Mouse (Mus musculus) hindbrain, embryonic 12.5 days (tissue): ENCODE measurements at regions not wholly inside any gene's neighbourhood (a gene's known extent, or its start where the extent isn't known, plus 50 kb on each side); places are given as distances from the start of the nearest gene placed in this dataset.

ENCODE experiments used
- ATAC-seq: fragments of 200-750 bp; cut with Nextera tagmentation; 2 replicates; pipeline ENCODE4 v1.8.0; 2017; ENCODE audit warnings: moderate TSS enrichment; ENCODE audit not compliant: low FRiP score
- H3K27ac ChIP-seq: fragments of 300-500 bp; sonication (generic); 2 replicates; pipeline ENCODE4 v1.5.1; 2016; ENCODE audit warnings: mild to moderate bottlenecking
- H3K27me3 ChIP-seq: fragments of 300-500 bp; sonication (generic); 2 replicates; pipeline ENCODE4 v1.6.1; 2016; ENCODE audit warnings: mild to moderate bottlenecking
- H3K36me3 ChIP-seq: fragments of 300-500 bp; sonication (generic); 2 replicates; pipeline ENCODE4 v1.6.1; 2016; ENCODE audit warnings: mild to moderate bottlenecking
- H3K4me1 ChIP-seq: fragments of 300-500 bp; sonication (generic); 2 replicates; pipeline ENCODE4 v1.6.1; 2016
- H3K4me2 ChIP-seq: fragments of 300-500 bp; sonication (generic); replicated peaks from 2 replicates; pipeline ENCODE4 v1.6.1; 2016; ENCODE audit warnings: mild to moderate bottlenecking
- H3K4me3 ChIP-seq: fragments of 300-500 bp; sonication (generic); 2 replicates; pipeline ENCODE4 v1.5.1; 2016; ENCODE audit warnings: mild to moderate bottlenecking
- H3K9ac ChIP-seq: fragments of 300-500 bp; sonication (generic); 2 replicates; pipeline ENCODE4 v1.6.1; 2016; ENCODE audit warnings: mild to moderate bottlenecking, moderate library complexity
- H3K9me3 ChIP-seq: fragments of 300-500 bp; sonication (generic); replicated peaks from 2 replicates; pipeline ENCODE4 v1.6.1; 2016; ENCODE audit warnings: mild to moderate bottlenecking
- WGBS: fragments of 180-500 bp; shearing (Covaris S2); methylation state at CpG from one replicate; pipeline ENCODE4 v1.1.7; 2016; 5-methylcytosine and 5-hydroxymethylcytosine counted together

DNA sequence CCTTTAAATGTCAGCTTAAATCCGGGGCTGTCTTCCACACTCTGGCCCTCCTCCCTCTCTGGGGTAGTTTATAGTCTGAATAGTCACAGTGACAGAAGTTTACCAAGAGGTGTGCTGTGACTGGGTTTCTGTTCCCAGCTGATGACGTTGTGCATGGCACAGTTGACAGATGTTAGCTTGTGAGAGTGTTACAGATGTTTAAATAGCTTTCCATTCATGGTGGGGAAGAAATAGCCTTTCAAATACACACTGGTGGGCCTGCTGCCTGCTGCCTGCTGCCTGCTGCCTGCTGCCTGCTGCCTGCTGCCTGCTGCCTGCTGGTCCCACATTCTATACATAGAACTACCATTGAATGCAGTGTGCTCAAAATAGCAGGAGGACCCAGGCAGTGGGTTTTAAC is 324.8 kb upstream of the Sash1 start:
- no peaks in the 10 kb centered on the region for H3K27me3 ChIP-seq
- no peak overlapping the region for H3K4me2 ChIP-seq
- H3K4me3 ChIP-seq, result no peak overlapping the region
- H3K9ac ChIP-seq, result no peak overlapping the region
- H3K27ac ChIP-seq, result no peak overlapping the region
- no peaks in the 10 kb centered on the region for H3K36me3 ChIP-seq
- H3K4me1 ChIP-seq, result no peaks in the 10 kb centered on the region
- 0 out of 2 replicates have a peak, but pooled peaks cover 3% of the 10 kb centered on the region for H3K9me3 ChIP-seq
- 20% methylated on average over 2 of the region's 2 CpGs for WGBS
- no peak for ATAC-seq

GRCm38 (mm10) chr10:9204096-9204495 is 318.2 kb upstream of the Sash1 start:
- no peak for ATAC-seq
- no peak overlapping the region for H3K27ac ChIP-seq
- H3K4me3 ChIP-seq, result no peak overlapping the region
- no peak overlapping the region for H3K4me2 ChIP-seq
- H3K9me3 ChIP-seq, result 0 out of 2 replicates have a peak, but pooled peaks cover 3% of the 10 kb centered on the region
- no peaks in the 10 kb centered on the region for H3K4me1 ChIP-seq
- 87% methylated on average over 8 of the region's 8 CpGs for WGBS
- H3K9ac ChIP-seq, result no peak overlapping the region
- H3K27me3 ChIP-seq, result no peaks in the 10 kb centered on the region
- no peaks in the 10 kb centered on the region for H3K36me3 ChIP-seq

- H3K27me3 ChIP-seq, result no peaks in the 10 kb centered on the region
- WGBS, result 88% methylated on average over 6 of the region's 6 CpGs
- no peaks in the 10 kb centered on the region for H3K36me3 ChIP-seq
- H3K4me3 ChIP-seq, result no peak overlapping the region
- no peak overlapping the region for H3K9ac ChIP-seq
- H3K4me2 ChIP-seq, result no peak overlapping the region
- no peak overlapping the region for H3K27ac ChIP-seq
- H3K9me3 ChIP-seq, result 0 out of 2 replicates have a peak, but pooled peaks cover 3% of the 10 kb centered on the region
- H3K4me1 ChIP-seq, result no peaks in the 10 kb centered on the region
- no peak for ATAC-seq
Observed at GRCm38 (mm10) chr10:9203323-9203722, 317.5 kb upstream of the Sash1 start.

GRCm38 (mm10) chr10:9202922-9203321 is 317.1 kb upstream of the Sash1 start:
- Histone ChIP-seq H3K27ac (no peak overlapping the region), H3K9me3 (0 out of 2 replicates have a peak, but pooled peaks cover 3% of the 10 kb centered on the region), H3K9ac (no peak overlapping the region), H3K4me2 (no peak overlapping the region), H3K27me3 (no peaks in the 10 kb centered on the region), H3K4me1 (no peaks in the 10 kb centered on the region), H3K36me3 (no peaks in the 10 kb centered on the region), H3K4me3 (no peak overlapping the region)
- no peak for ATAC-seq
- whole genome bisulfite sequencing, result 71% methylated on average over 1 of the region's 1 CpGs

GRCm38 (mm10) chr10:9174997-9175396 is 289.1 kb upstream of the Sash1 start:
- no peaks in the 10 kb centered on the region for H3K4me1 ChIP-seq
- no peaks in the 10 kb centered on the region for H3K36me3 ChIP-seq
- H3K27ac ChIP-seq, result no peak overlapping the region
- no peak for ATAC-seq
- no peaks in the 10 kb centered on the region for H3K27me3 ChIP-seq
- 68% methylated on average over 3 of the region's 3 CpGs for WGBS
- H3K4me2 ChIP-seq, result no peak overlapping the region
- no peaks in the 10 kb centered on the region for H3K9me3 ChIP-seq
- no peak overlapping the region for H3K9ac ChIP-seq
- H3K4me3 ChIP-seq, result no peak overlapping the region

GRCm38 (mm10) chr10:9173509-9173908 is 287.6 kb upstream of the Sash1 start:
- H3K27ac ChIP-seq, result no peak overlapping the region
- no peaks in the 10 kb centered on the region for H3K9me3 ChIP-seq
- no peak overlapping the region for H3K4me2 ChIP-seq
- ATAC-seq, result no peak
- WGBS, result 82% methylated on average over 2 of the region's 2 CpGs
- H3K4me1 ChIP-seq, result no peaks in the 10 kb centered on the region
- H3K9ac ChIP-seq, result no peak overlapping the region
- no peaks in the 10 kb centered on the region for H3K27me3 ChIP-seq
- no peaks in the 10 kb centered on the region for H3K36me3 ChIP-seq
- H3K4me3 ChIP-seq, result no peak overlapping the region

DNA sequence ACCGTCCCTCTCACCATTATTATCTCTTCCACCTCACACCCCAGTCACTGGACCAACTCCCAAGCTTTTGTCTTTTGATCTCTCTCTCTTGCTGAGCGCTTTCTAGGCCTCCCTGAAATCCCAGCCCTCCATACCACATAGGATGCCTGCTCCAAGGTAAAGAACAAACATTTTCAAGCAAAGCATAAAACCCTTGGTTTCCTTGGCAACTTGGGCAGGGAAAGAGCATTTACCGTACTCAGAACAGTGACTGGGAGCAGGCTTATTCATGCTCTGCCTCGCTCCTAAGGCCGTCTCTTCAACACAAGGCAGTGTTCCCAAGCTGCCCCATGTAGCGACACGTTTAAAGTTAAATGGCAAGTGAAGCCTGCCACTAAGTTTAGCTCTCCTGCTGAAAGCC is 282.9 kb upstream of the Sash1 start:
- Histone ChIP-seq H3K4me2 (no peak overlapping the region), H3K9me3 (peaks cover 7% of the 10 kb centered on the region; the same call in 1 of the 2 replicates), H3K4me3 (no peak overlapping the region), H3K4me1 (no peaks in the 10 kb centered on the region), H3K27ac (no peak overlapping the region), H3K9ac (no peak overlapping the region), H3K27me3 (no peaks in the 10 kb centered on the region), H3K36me3 (no peaks in the 10 kb centered on the region)
- 69% methylated on average over 7 of the region's 7 CpGs for WGBS
- no peak for ATAC-seq

- H3K4me2 ChIP-seq, result peak overlapping the region; percentile 2; the same call in 1 of the 2 replicates
- 59% methylated on average over 12 of the region's 12 CpGs for WGBS
- H3K27me3 ChIP-seq, result no peaks in the 10 kb centered on the region
- H3K4me3 ChIP-seq, result no peak overlapping the region
- no peak overlapping the region for H3K9ac ChIP-seq
- ATAC-seq, result no peak
- H3K4me1 ChIP-seq, result no peaks in the 10 kb centered on the region
- H3K36me3 ChIP-seq, result no peaks in the 10 kb centered on the region
- H3K27ac ChIP-seq, result peak overlapping the region; percentile 52
- peaks cover 7% of the 10 kb centered on the region; the same call in 1 of the 2 replicates for H3K9me3 ChIP-seq
Observed at GRCm38 (mm10) chr10:9166017-9166416, 280.1 kb upstream of the Sash1 start.

- Histone ChIP-seq H3K4me2 (peak overlapping the region; percentile 2; the same call in 1 of the 2 replicates), H3K36me3 (no peaks in the 10 kb centered on the region), H3K27ac (peak overlapping the region; percentile 52), H3K4me3 (no peak overlapping the region), H3K9ac (no peak overlapping the region), H3K4me1 (no peaks in the 10 kb centered on the region), H3K27me3 (no peaks in the 10 kb centered on the region), H3K9me3 (peaks cover 7% of the 10 kb centered on the region; the same call in 1 of the 2 replicates)
- 76% methylated on average over 12 of the region's 12 CpGs for WGBS
- peak; percentile 11; the same call in 1 of the 2 replicates for ATAC-seq
Observed at GRCm38 (mm10) chr10:9165598-9165997, 279.7 kb upstream of the Sash1 start.

- Histone ChIP-seq H3K27me3 (no peaks in the 10 kb centered on the region), H3K4me1 (no peaks in the 10 kb centered on the region), H3K4me3 (no peak overlapping the region), H3K27ac (0 out of 2 replicates have a peak overlapping the region, but pooled peaks have one; percentile 57), H3K36me3 (no peaks in the 10 kb centered on the region), H3K4me2 (no peak overlapping the region), H3K9ac (no peak overlapping the region), H3K9me3 (peaks cover 7% of the 10 kb centered on the region; the same call in 1 of the 2 replicates)
- no peak for ATAC-seq
- WGBS, result 83% methylated on average over 7 of the region's 7 CpGs
Observed at GRCm38 (mm10) chr10:9164333-9164732, 278.5 kb upstream of the Sash1 start.

DNA sequence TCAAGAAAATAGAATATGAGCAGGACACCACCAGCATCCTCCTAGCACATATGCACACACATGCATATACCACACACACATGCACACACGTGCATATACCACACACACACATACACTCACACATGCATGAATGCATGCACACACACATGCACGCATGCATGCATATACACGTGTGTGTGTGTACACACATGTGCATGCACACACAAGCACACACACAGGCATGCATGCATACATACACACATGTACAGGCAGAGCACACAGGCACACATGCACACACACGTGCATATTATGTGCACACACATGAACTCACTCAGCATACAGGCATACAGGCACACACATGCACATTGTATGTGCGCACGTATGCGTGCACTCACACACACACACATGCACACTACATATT is 275.7 kb upstream of the Sash1 start:
- Histone ChIP-seq H3K27me3 (no peaks in the 10 kb centered on the region), H3K9ac (no peak overlapping the region), H3K4me2 (no peak overlapping the region), H3K4me3 (no peak overlapping the region), H3K4me1 (0 out of 2 replicates have a peak, but pooled peaks cover 2% of the 10 kb centered on the region), H3K27ac (no peak overlapping the region), H3K36me3 (no peaks in the 10 kb centered on the region), H3K9me3 (no peaks in the 10 kb centered on the region)
- 96% methylated on average over 7 of the region's 7 CpGs for WGBS
- ATAC-seq, result no peak

- WGBS, result 52% methylated on average over 10 of the region's 10 CpGs
- ATAC-seq, result no peak
- peak overlapping the region; percentile 40; the same call in 1 of the 2 replicates for H3K27ac ChIP-seq
Observed at GRCm38 (mm10) chr10:9157299-9158215, 271.7 kb upstream of the Sash1 start.

More at GRCm38 (mm10) chr10:9157299-9158215, 271.7 kb upstream of the Sash1 start:
- Histone ChIP-seq H3K9ac (no peak overlapping the region), H3K9me3 (no peaks in the 10 kb centered on the region), H3K4me3 (no peak overlapping the region), H3K27me3 (no peaks in the 10 kb centered on the region), H3K36me3 (no peaks in the 10 kb centered on the region), H3K4me1 (0 out of 2 replicates have a peak, but pooled peaks cover 2% of the 10 kb centered on the region), H3K4me2 (no peak overlapping the region)
